In the genomic region with DNA sequence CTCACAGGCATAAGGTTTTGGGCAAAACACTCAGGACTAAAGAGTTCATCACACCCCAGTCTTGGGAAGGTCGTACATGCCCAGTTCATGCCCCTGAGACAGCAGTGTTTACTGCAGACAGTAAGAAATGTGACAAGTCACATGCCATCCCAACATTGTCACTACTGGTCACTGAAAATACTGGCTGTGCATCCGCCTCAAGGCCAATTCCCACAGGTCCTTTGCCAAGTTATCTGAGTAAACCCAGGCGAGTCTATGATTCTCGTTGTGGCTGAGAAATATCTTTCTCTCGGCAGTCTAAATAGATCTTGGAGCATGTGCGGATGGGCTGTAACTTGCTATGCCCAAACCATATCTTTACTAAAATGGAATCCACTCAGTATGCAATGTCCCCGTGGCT, we compare ENCODE assay signal across 12 mouse cellular contexts.
"Had no signal": no experiment of that assay in that cellular context is flagged by ENCODE, and none has a peak within 500 bp of the region (broad histone marks: within the 10 kb centered on the region; RNA-seq: fewer than 3 reads in every experiment).

No protein-coding gene starts in this region.

- H3K4me2 ChIP-seq: intestine, embryonic 15.5 days; liver, embryonic 12.5 days; midbrain, embryonic 12.5 days; neural tube, embryonic 13.5 days had no signal

- ATAC-seq: intestine, embryonic 15.5 days; liver, embryonic 12.5 days; midbrain, embryonic 16.5 days had no signal

- DNase-seq: kidney, adult 18-20 months; kidney, postnatal 14 days; retina, postnatal 1 day; thymus, adult 18-20 months; thymus, postnatal 25 days had no signal

- H3K27me3 ChIP-seq: intestine, embryonic 15.5 days; liver, embryonic 12.5 days; midbrain, embryonic 12.5 days; neural tube, embryonic 13.5 days had no signal

- H3K4me3 ChIP-seq: intestine, embryonic 15.5 days; left cerebral cortex, adult 2 months; limb, embryonic 10.5 days; liver, embryonic 12.5 days; midbrain, embryonic 12.5 days; neural tube, embryonic 13.5 days had no signal

- H3K27ac ChIP-seq: intestine, embryonic 15.5 days; left cerebral cortex, adult 2 months; limb, embryonic 10.5 days; liver, embryonic 12.5 days; midbrain, embryonic 12.5 days; neural tube, embryonic 13.5 days had no signal

- H3K9ac ChIP-seq: intestine, embryonic 15.5 days; liver, embryonic 12.5 days; midbrain, embryonic 12.5 days; neural tube, embryonic 13.5 days had no signal

- H3K9me3 ChIP-seq: intestine, embryonic 15.5 days; limb, embryonic 10.5 days; liver, embryonic 12.5 days; midbrain, embryonic 12.5 days; neural tube, embryonic 13.5 days had no signal

- H3K36me3 ChIP-seq: intestine, embryonic 15.5 days; limb, embryonic 10.5 days; liver, embryonic 12.5 days; midbrain, embryonic 12.5 days; neural tube, embryonic 13.5 days had no signal

- H3K4me1 ChIP-seq: intestine, embryonic 15.5 days; limb, embryonic 10.5 days; liver, embryonic 12.5 days; midbrain, embryonic 12.5 days; neural tube, embryonic 13.5 days had no signal
